In genomic region chr4:156109570-156110331, GRCm38 (mm10) we compare ENCODE assay signal across 8 mouse cellular contexts. TPM values are rescaled to one million over a fixed set of nuclear protein-coding genes. Genes with fewer than 3 reads are reported as not detected.
DNase-seq lines count a peak whose midpoint lies in the region; ATAC-seq and TF ChIP-seq lines count a peak whose summit lies in the region.

Gene 9430015G10Rik (plus strand): TSS chr4:156109982.

- ATAC-seq in embryonic facial prominence, embryonic 14.5 days (ENCODE audit: low read depth): peak; percentile 97
- ATAC-seq in limb, embryonic 13.5 days (ENCODE audit: low FRiP score, low read depth): peak; percentile 98
- ATAC-seq in midbrain, embryonic 16.5 days: peak; percentile 99

- H3K36me3 ChIP-seq in embryonic facial prominence, embryonic 14.5 days (ENCODE audit: control insufficient read depth, insufficient read depth, low read length): 0 out of 2 replicates have a peak, but pooled peaks cover 4% of the 10 kb centered on the region
- no peaks in the 10 kb centered on the region for H3K36me3 ChIP-seq in heart, adult 2 months (ENCODE audit: control insufficient read depth, insufficient read depth, low read length)
- peaks cover 3% of the 10 kb centered on the region; the same call in 1 of the 2 replicates for H3K36me3 ChIP-seq in limb, embryonic 13.5 days
- no peaks in the 10 kb centered on the region for H3K36me3 ChIP-seq in midbrain, embryonic 16.5 days (ENCODE audit: control insufficient read depth, insufficient read depth, low read length)

- peak; percentile 99 for DNase-seq in 3T3-L1 (ENCODE audit: low read depth, low spot score)
- peak; percentile 90 to 96 for DNase-seq in adrenal gland, postnatal 4 days (ENCODE audit: low spot score in 2 of 2)
- DNase-seq in embryonic facial prominence, embryonic 14.5 days (ENCODE audit: low spot score): peak; percentile 100
- DNase-seq in heart, adult 2 months: peak; percentile 98
- DNase-seq in kidney, adult 8-10 months: peak; percentile 97
- peak; percentile 93 to 97 for DNase-seq in spleen, postnatal 10 days (ENCODE audit: low spot score in 2 of 2)

- peak within 1 kb of the TSS; percentile 91 for H3K27ac ChIP-seq in embryonic facial prominence, embryonic 14.5 days (replicated peaks; ENCODE audit: low read depth, low read length)
- H3K27ac ChIP-seq in heart, adult 2 months: peak within 1 kb of the TSS; percentile 87
- peak within 1 kb of the TSS; percentile 94 for H3K27ac ChIP-seq in limb, embryonic 13.5 days
- peak within 1 kb of the TSS; percentile 84 for H3K27ac ChIP-seq in midbrain, embryonic 16.5 days (ENCODE audit: low read length)

- peak; percentile 84 for TF ChIP-seq POLR2A in heart, adult 2 months (IDR thresholded peaks at IDR 0.05; ENCODE audit: insufficient read depth, low read depth, low read length)

- H3K4me2 ChIP-seq in embryonic facial prominence, embryonic 14.5 days (ENCODE audit: low read depth, low read length): peak within 1 kb of the TSS; percentile 69
- peak within 1 kb of the TSS; percentile 73 for H3K4me2 ChIP-seq in limb, embryonic 13.5 days (replicated peaks)
- peak within 1 kb of the TSS; percentile 69 for H3K4me2 ChIP-seq in midbrain, embryonic 16.5 days (ENCODE audit: low read length)

- WGBS in embryonic facial prominence, embryonic 14.5 days: under 1% methylated on average over 40 of the region's 60 CpGs
- WGBS in heart, adult 2 months: under 1% methylated on average over 60 of the region's 60 CpGs
- under 1% methylated on average over 60 of the region's 60 CpGs for WGBS in limb, embryonic 13.5 days
- under 1% methylated on average over 60 of the region's 60 CpGs for WGBS in midbrain, embryonic 16.5 days

- no peaks in the 10 kb centered on the region; the same call in 1 of the 2 replicates for H3K79me2 ChIP-seq in heart, adult 2 months (replicated peaks; ENCODE audit: control insufficient read depth, insufficient read depth, low read length)

- peak; percentile 38 for TF ChIP-seq CTCF in heart, adult 2 months (IDR thresholded peaks at IDR 0.05)

- H3K4me3 ChIP-seq in embryonic facial prominence, embryonic 14.5 days (ENCODE audit: low read depth, low read length): peak within 1 kb of the TSS; percentile 85
- peak within 1 kb of the TSS; percentile 72 for H3K4me3 ChIP-seq in heart, adult 2 months
- H3K4me3 ChIP-seq in limb, embryonic 13.5 days: peak within 1 kb of the TSS; percentile 81
- H3K4me3 ChIP-seq in midbrain, embryonic 16.5 days (ENCODE audit: low read depth, low read length): peak within 1 kb of the TSS; percentile 66

- intact Hi-C loops in heart, adult 2 months (cut with DNase I): loop anchor here (1.0 to 10.0 kb wide), 5 partner anchors 85 to 217 kb away; partner anchors contain the start of genes AW011738, Acap3, Noc2l and Pusl1

- H3K27me3 ChIP-seq in embryonic facial prominence, embryonic 14.5 days (replicated peaks; ENCODE audit: control insufficient read depth, insufficient read depth, low read length): no peaks in the 10 kb centered on the region
- H3K27me3 ChIP-seq in heart, adult 2 months (ENCODE audit: control insufficient read depth, insufficient read depth, low read length): no peaks in the 10 kb centered on the region
- H3K27me3 ChIP-seq in limb, embryonic 13.5 days: no peaks in the 10 kb centered on the region
- no peaks in the 10 kb centered on the region for H3K27me3 ChIP-seq in midbrain, embryonic 16.5 days (ENCODE audit: control insufficient read depth, insufficient read depth, low read depth, low read length)

- peaks cover 3% of the 10 kb centered on the region; the same call in 1 of the 2 replicates for H3K4me1 ChIP-seq in embryonic facial prominence, embryonic 14.5 days (ENCODE audit: control insufficient read depth, insufficient read depth, low read length)
- H3K4me1 ChIP-seq in heart, adult 2 months (ENCODE audit: control insufficient read depth, insufficient read depth, low read length): peaks cover 1% of the 10 kb centered on the region; the same call in 1 of the 2 replicates
- H3K4me1 ChIP-seq in limb, embryonic 13.5 days: peaks cover 8% of the 10 kb centered on the region; the same call in 1 of the 2 replicates
- H3K4me1 ChIP-seq in midbrain, embryonic 16.5 days (ENCODE audit: control insufficient read depth, insufficient read depth, low read length): peaks cover 10% of the 10 kb centered on the region

- no peaks in the 10 kb centered on the region for H3K9me3 ChIP-seq in embryonic facial prominence, embryonic 14.5 days (ENCODE audit: control insufficient read depth, low read length)
- no peaks in the 10 kb centered on the region for H3K9me3 ChIP-seq in limb, embryonic 13.5 days
- H3K9me3 ChIP-seq in midbrain, embryonic 16.5 days (replicated peaks; ENCODE audit: control insufficient read depth, low read length, poor library complexity, severe bottlenecking): no peaks in the 10 kb centered on the region

- H3K9ac ChIP-seq in embryonic facial prominence, embryonic 14.5 days (ENCODE audit: low read depth, low read length): peak within 1 kb of the TSS; percentile 89
- H3K9ac ChIP-seq in heart, adult 2 months (ENCODE audit: low read depth, low read length): peak within 1 kb of the TSS; percentile 80
- H3K9ac ChIP-seq in limb, embryonic 13.5 days: peak within 1 kb of the TSS; percentile 85
- H3K9ac ChIP-seq in midbrain, embryonic 16.5 days (ENCODE audit: low read depth, low read length): peak within 1 kb of the TSS; percentile 81

- no peak for TF ChIP-seq EP300 in heart, adult 2 months (IDR thresholded peaks at IDR 0.05; ENCODE audit: insufficient read depth, low read depth, low read length)

RNA-seq across cellular contexts. Expression of gene 9430015G10Rik, which starts in this region (rescaled TPM):
- total RNA-seq in adrenal gland, postnatal 4 days (2021): 10 to 100 TPM; 18.1 to 21.1 TPM
- polyA plus RNA-seq in embryonic facial prominence, embryonic 14.5 days (2014; fragmentation: Nextera tagmentation; extraction: Ambion mirVana): 26.6 and 30.9 TPM in 2 replicates
- total RNA-seq in heart, adult 2 months (2021): 1 to 10 TPM; 1.7 to 3.5 TPM
- polyA plus RNA-seq in heart, adult 2 months (2012; rRNA removed): 5.9 and 7.5 TPM in 2 replicates
- polyA plus RNA-seq in limb, embryonic 13.5 days (2015; fragmentation: Nextera tagmentation; extraction: Ambion mirVana): 45.2 and 48.7 TPM in 2 replicates
- 34.3 and 38.6 TPM in 2 replicates for polyA plus RNA-seq in midbrain, embryonic 16.5 days (2015; fragmentation: Nextera tagmentation; extraction: Ambion mirVana)

Comparison
In these comparisons a context has a peak if more than half of its experiments do, and no peak if none do; other contexts are left out.
1. Peak in every context shown above with its lines: DNase-seq, ATAC-seq, H3K4me3 ChIP-seq and H3K27ac ChIP-seq.
2. RNA of gene 9430015G10Rik (total RNA-seq): 18.1 to 21.1 TPM in adrenal gland, postnatal 4 days; 1.7 to 3.5 TPM in heart, adult 2 months; every median in the first group is over 4 times any median in the second.